Mouse (Mus musculus): ENCODE measurements at regions not wholly inside any gene's neighbourhood (a gene's known extent, or its start where the extent isn't known, plus 50 kb on each side); places are given as distances from the start of the nearest gene placed in this dataset.

GRCm38 (mm10) chr14:8867641-8868040, 201.6 kb upstream of the 4930452B06Rik start:
- in situ Hi-C loops (cut with MboI; ENCODE audit: low pct_unique_long_range_greater_than_20kb in 1 of 2, low sequenced_read_pairs in 2 of 2, unreplicated experiment in 1 of 2): no loop called here

- in situ Hi-C loops (cut with MboI; ENCODE audit: low pct_unique_long_range_greater_than_20kb in 1 of 2, low sequenced_read_pairs in 2 of 2, unreplicated experiment in 1 of 2): no loop called here
Observed at GRCm38 (mm10) chr14:8851572-8851971, 185.5 kb upstream of the 4930452B06Rik start.

- in situ Hi-C loops (cut with MboI; ENCODE audit: low pct_unique_long_range_greater_than_20kb in 1 of 2, low sequenced_read_pairs in 2 of 2, unreplicated experiment in 1 of 2): no loop called here
Observed at GRCm38 (mm10) chr14:8850208-8850607, 184.2 kb upstream of the 4930452B06Rik start.

GRCm38 (mm10) chr14:8833516-8833915, 167.5 kb upstream of the 4930452B06Rik start:
- in situ Hi-C loops (cut with MboI; ENCODE audit: low pct_unique_long_range_greater_than_20kb in 1 of 2, low sequenced_read_pairs in 2 of 2, unreplicated experiment in 1 of 2): no loop called here

- in situ Hi-C loops (cut with MboI; ENCODE audit: low pct_unique_long_range_greater_than_20kb in 1 of 2, low sequenced_read_pairs in 2 of 2, unreplicated experiment in 1 of 2): loop anchor here in 1 of 2 experiments (25.0 kb wide), 2 partner anchors 188 to 338 kb away; no protein-coding TSS in a partner anchor
Observed at GRCm38 (mm10) chr14:8800217-8800616, 134.2 kb upstream of the 4930452B06Rik start.

GRCm38 (mm10) chr14:8789348-8789747, 123.3 kb upstream of the 4930452B06Rik start:
- in situ Hi-C loops (cut with MboI; ENCODE audit: low pct_unique_long_range_greater_than_20kb in 1 of 2, low sequenced_read_pairs in 2 of 2, unreplicated experiment in 1 of 2): no loop called here

GRCm38 (mm10) chr14:8760541-8760940, 94.5 kb upstream of the 4930452B06Rik start:
- in situ Hi-C loops (cut with MboI; ENCODE audit: low pct_unique_long_range_greater_than_20kb in 1 of 2, low sequenced_read_pairs in 2 of 2, unreplicated experiment in 1 of 2): no loop called here

- in situ Hi-C loops (cut with MboI; ENCODE audit: low pct_unique_long_range_greater_than_20kb in 1 of 2, low sequenced_read_pairs in 2 of 2, unreplicated experiment in 1 of 2): no loop called here
Observed at GRCm38 (mm10) chr14:8736831-8737230, 70.8 kb upstream of the 4930452B06Rik start.

- in situ Hi-C loops (cut with MboI; ENCODE audit: low pct_unique_long_range_greater_than_20kb in 1 of 2, low sequenced_read_pairs in 2 of 2, unreplicated experiment in 1 of 2): no loop called here
Observed at GRCm38 (mm10) chr14:8733261-8733660, 67.2 kb upstream of the 4930452B06Rik start.

- in situ Hi-C loops (cut with MboI; ENCODE audit: low pct_unique_long_range_greater_than_20kb in 1 of 2, low sequenced_read_pairs in 2 of 2, unreplicated experiment in 1 of 2): no loop called here
Observed at GRCm38 (mm10) chr14:8727364-8727763, 61.3 kb upstream of the 4930452B06Rik start.

Measured in mouse embryonic stem cell (cell line).